Mouse (Mus musculus): ENCODE measurements around the gene Cyth1.

DNA sequence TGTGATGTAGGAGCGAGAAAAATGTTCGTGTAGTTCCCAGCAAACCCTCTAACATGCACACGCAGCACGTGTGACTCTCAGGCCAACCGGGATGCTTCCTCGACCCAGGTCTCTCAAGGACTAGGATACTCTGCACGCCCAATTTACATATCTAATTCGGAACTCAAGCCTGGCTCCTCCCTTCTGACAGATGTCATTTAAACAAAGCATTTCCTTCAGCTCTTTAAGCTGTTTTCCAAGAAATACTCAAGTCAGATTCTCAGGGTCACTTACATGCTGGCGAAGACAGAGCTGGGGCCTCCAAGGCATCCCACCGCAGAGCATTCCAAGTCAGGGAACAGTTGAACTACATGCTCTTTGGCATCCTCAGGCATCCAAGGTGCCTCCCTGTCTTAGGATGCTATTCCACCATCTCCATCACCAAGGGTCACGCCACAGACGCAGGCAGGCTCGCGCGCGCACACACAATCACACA is 40.7 kb upstream of the Cyth1 start:
- TF ChIP-seq CTCF (IDR thresholded peaks at IDR 0.05; ENCODE audit: low read depth) (no peak), EP300 (optimal IDR thresholded peaks at IDR 0.05) (no peak)
